Mouse (Mus musculus) left cerebral cortex, adult 18-20 months (tissue): ENCODE data around the gene Sap30. TPM values are rescaled to one million over a fixed set of nuclear protein-coding genes. Genes with fewer than 3 reads are reported as not detected.

Source experiments
- DNase-seq, 2 experiments: peaks; one replicate each; pipeline ENCODE4 v3.0.0; 2021 to 2022; ENCODE audit warnings: low spot score in 2 of 2, mixed read lengths in 1 of 2
- total RNA-seq, 2 experiments: library from RNA; stranded (reverse); gene quantifications; 2 replicates each; pipeline ENCODE4 v1.2.3; 2021

Gene Sap30
- total RNA-seq, 2 experiments from 2014 or later = 12.2 to 14.3 TPM

DNA sequence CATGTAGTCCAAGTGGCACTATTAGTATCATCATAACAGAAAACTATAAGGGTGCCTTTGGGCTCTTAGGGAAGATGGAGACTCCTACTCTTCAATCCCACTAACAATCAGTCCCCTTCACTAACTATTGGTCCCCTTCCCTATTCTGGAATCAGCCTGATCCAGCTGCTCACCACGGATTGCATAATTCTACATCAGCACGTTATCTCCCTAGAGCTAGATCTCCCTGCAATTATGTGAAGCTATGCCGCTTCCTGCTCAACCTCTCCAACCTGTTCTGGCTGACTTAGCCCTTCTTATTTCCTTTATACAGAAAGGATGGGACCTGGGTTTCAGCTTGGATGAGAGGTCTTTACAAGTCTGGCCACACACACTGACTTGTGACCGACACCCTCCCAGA is 44.4 kb downstream of the Sap30 start:
- no peak for DNase-seq

GRCm38 (mm10) chr8:57441556-57441955 is 46.1 kb downstream of the Sap30 start:
- no peak for DNase-seq

DNA sequence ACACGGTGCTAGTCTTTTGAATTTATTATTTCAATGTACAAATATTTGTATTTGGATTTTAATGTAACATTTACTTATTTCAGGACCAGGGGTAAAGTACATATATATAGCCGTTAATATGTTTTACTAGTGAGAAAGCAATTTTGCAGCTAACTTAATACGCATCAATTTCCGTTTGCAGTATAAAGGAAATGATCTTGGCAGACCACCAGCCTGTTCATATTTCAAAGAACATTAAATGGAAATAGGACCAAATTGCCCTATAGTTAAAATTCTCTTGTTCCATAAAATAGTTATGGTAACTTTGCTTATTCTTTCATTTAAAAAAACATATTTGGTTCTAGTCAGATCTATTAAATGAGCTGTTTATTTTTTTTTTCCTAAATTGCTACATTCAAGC is 46.5 kb downstream of the Sap30 start:
- no peak for DNase-seq

- no peak for DNase-seq
These were observed 51.2 kb downstream of the Sap30 start for GRCm38 (mm10) chr8:57436437-57436796.

GRCm38 (mm10) chr8:57435768-57436436 is 51.8 kb downstream of the Sap30 start:
- peak; percentile 72 to 77 for DNase-seq

GRCm38 (mm10) chr8:57432802-57433201 is 54.9 kb downstream of the Sap30 start:
- no peak for DNase-seq

Other genes with a start within 250 kb of the Sap30 start
- not detected for gene Hand2, start 166.9 kb downstream of the Sap30 start, total RNA-seq
- gene Scrg1, start 31.9 kb downstream of the Sap30 start, total RNA-seq = 10 to 100 TPM; 33.4 to 47.5 TPM
- 1 to 10 TPM; 2.8 to 5.2 TPM for gene Hmgb2, start 24.0 kb upstream of the Sap30 start, total RNA-seq
- 10 to 100 TPM; 10.2 to 12.3 TPM for gene Galnt7, start 165.2 kb upstream of the Sap30 start, total RNA-seq